Mouse (Mus musculus): ENCODE data around the gene Spred2. TPM values are rescaled to one million over a fixed set of nuclear protein-coding genes. Genes with fewer than 3 reads are reported as not detected.

Gene Spred2
- polyA plus RNA-seq, 1 experiment, result 25.4 TPM

- H3K27ac ChIP-seq (ENCODE audit: control insufficient read depth, insufficient read depth, low read length), result no peak overlapping the region
- H3K27me3 ChIP-seq (ENCODE audit: control insufficient read depth, insufficient read depth, low read length), result no peaks in the 10 kb centered on the region
- H3K4me1 ChIP-seq (replicated peaks; ENCODE audit: control insufficient read depth, insufficient read depth, low read length), result peaks cover 13% of the 10 kb centered on the region
- 86% methylated on average over 9 of the region's 9 CpGs for WGBS
- no peak overlapping the region for H3K4me3 ChIP-seq (ENCODE audit: control insufficient read depth, insufficient read depth, low read length)
- no peaks in the 10 kb centered on the region for H3K36me3 ChIP-seq (ENCODE audit: control insufficient read depth, insufficient read depth, low read length)
- TF ChIP-seq CTCF (IDR thresholded peaks at IDR 0.05; ENCODE audit: borderline replicate concordance, control insufficient read depth, extremely low read depth, insufficient read depth, low read length, poor library complexity), result no peak
- TF ChIP-seq POLR2A (IDR thresholded peaks at IDR 0.05; ENCODE audit: control insufficient read depth, extremely low read depth, insufficient read depth, low read length, poor library complexity), result no peak
- no peak for DNase-seq
Measured at GRCm38 (mm10) chr11:19917381-19918245, 6.6 kb upstream of the Spred2 start.

DNA sequence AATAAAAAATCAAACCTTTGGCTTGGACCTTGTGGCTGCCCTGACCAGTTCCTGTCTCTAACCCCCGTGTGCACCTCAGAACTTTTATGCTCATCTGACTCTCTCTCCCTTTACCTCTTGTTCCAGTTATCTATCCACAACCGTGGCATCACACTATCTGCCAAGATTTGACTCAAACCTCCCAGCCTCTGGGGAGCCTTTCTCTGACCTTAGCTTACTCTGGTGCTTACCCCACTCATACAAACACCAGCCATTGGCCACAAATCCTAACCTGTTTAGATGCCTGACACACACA lies 6.0 kb upstream of the Spred2 start:
- DNase-seq, result no peak
- Histone ChIP-seq H3K4me1 (replicated peaks; ENCODE audit: control insufficient read depth, insufficient read depth, low read length) (peaks cover 13% of the 10 kb centered on the region), H3K27ac (ENCODE audit: control insufficient read depth, insufficient read depth, low read length) (no peak overlapping the region), H3K36me3 (ENCODE audit: control insufficient read depth, insufficient read depth, low read length) (no peaks in the 10 kb centered on the region), H3K27me3 (ENCODE audit: control insufficient read depth, insufficient read depth, low read length) (no peaks in the 10 kb centered on the region), H3K4me3 (ENCODE audit: control insufficient read depth, insufficient read depth, low read length) (no peak overlapping the region)
- WGBS, result 65% methylated on average over 2 of the region's 2 CpGs
- TF ChIP-seq POLR2A (IDR thresholded peaks at IDR 0.05; ENCODE audit: control insufficient read depth, extremely low read depth, insufficient read depth, low read length, poor library complexity), result no peak
- no peak for TF ChIP-seq CTCF (IDR thresholded peaks at IDR 0.05; ENCODE audit: borderline replicate concordance, control insufficient read depth, extremely low read depth, insufficient read depth, low read length, poor library complexity)

DNA sequence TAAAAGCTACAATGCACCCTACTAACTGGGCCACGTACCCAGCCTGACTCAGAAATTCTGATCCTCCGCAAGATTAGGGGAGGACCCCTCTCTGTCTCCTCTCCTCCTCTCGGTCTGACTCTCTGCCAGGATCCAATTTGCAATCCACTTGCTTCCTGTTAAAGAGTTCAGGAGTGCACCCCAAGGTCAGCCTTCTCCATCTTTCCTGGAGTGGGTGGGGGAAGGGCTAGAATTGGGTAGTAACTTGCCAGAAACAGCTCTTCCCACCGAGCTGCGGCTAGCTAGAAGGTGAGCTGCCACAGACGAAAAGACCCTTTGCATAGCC lies 4.8 kb upstream of the Spred2 start:
- H3K27ac ChIP-seq (ENCODE audit: control insufficient read depth, insufficient read depth, low read length), result peak overlapping the region; percentile 92
- no peak for TF ChIP-seq POLR2A (IDR thresholded peaks at IDR 0.05; ENCODE audit: control insufficient read depth, extremely low read depth, insufficient read depth, low read length, poor library complexity)
- TF ChIP-seq CTCF (IDR thresholded peaks at IDR 0.05; ENCODE audit: borderline replicate concordance, control insufficient read depth, extremely low read depth, insufficient read depth, low read length, poor library complexity), result no peak
- no peak for DNase-seq
- H3K4me1 ChIP-seq (replicated peaks; ENCODE audit: control insufficient read depth, insufficient read depth, low read length), result peaks cover 15% of the 10 kb centered on the region
- no peaks in the 10 kb centered on the region for H3K27me3 ChIP-seq (ENCODE audit: control insufficient read depth, insufficient read depth, low read length)
- H3K36me3 ChIP-seq (ENCODE audit: control insufficient read depth, insufficient read depth, low read length), result no peaks in the 10 kb centered on the region
- H3K4me3 ChIP-seq (ENCODE audit: control insufficient read depth, insufficient read depth, low read length), result peak overlapping the region; percentile 72
- 12% methylated on average over 6 of the region's 6 CpGs for WGBS

DNA sequence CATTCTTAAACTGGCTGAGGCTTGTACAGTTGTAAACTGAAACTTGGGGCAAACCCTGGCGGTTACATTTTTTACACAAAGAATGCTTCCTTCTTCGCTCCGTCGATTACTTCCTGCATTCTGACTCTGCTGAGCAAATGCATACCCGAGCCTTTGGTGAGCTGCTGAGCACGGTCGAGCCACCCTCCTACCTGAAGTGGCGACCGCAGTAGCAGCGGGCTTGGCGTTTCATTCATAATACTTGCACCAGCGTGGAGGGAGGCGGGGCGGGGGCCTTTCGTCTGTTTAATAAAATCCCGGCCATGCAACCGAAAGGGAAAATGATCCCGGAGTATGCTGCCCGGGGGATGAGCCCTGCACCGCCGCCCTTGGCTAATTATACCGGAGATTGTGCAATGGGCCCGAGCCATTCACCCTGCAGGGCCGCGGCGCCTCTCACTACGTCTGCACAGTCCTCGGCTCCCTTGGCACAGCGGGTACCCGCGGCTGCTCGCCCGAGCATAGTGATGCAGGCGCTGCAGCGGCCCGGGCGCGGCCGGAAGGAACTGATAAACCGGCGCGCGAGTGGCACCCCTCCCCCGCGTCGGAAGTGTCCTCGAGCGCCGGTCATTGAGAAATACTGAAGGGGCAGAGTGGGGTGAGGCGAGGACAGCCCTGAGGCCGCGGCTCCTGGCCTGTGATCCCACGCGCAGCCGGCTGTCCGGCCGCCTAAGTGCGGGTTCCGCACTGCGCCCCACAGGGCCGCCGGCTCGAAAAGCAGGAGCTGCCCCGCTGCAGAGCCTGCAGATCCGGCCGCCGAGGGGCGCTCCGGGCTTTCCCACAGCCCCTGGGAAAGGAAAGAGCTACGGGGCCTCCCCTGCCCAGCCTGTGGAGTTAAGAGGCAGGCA lies 4.1 kb upstream of the Spred2 start:
- Histone ChIP-seq H3K27ac (ENCODE audit: control insufficient read depth, insufficient read depth, low read length) (peak overlapping the region; percentile 92), H3K27me3 (ENCODE audit: control insufficient read depth, insufficient read depth, low read length) (no peaks in the 10 kb centered on the region), H3K4me1 (replicated peaks; ENCODE audit: control insufficient read depth, insufficient read depth, low read length) (peaks cover 15% of the 10 kb centered on the region), H3K4me3 (ENCODE audit: control insufficient read depth, insufficient read depth, low read length) (peak overlapping the region; percentile 72), H3K36me3 (ENCODE audit: control insufficient read depth, insufficient read depth, low read length) (no peaks in the 10 kb centered on the region)
- DNase-seq, result peak; percentile 89
- under 1% methylated on average over 70 of the region's 70 CpGs for WGBS
- TF ChIP-seq CTCF (IDR thresholded peaks at IDR 0.05; ENCODE audit: borderline replicate concordance, control insufficient read depth, extremely low read depth, insufficient read depth, low read length, poor library complexity) (peak; percentile 70), POLR2A (IDR thresholded peaks at IDR 0.05; ENCODE audit: control insufficient read depth, extremely low read depth, insufficient read depth, low read length, poor library complexity) (peak; percentile 65)

DNA sequence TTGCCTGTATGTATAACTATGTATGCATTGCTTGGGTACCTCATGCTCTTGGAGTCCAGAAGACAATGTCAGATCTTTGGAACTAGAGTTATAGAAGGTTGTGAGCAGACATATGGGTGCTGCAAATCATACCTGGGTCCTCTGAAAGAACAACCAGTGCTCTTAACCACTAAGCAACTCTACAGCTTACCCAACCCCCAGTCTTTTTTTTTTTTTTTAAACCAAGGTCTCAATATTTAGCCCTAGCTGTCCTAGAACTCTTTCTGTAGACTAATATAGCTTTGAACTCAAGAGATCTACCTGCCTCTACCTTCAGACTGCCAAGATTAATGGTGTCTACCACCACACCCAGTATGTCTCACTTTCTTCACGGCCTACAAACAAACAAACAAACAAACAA lies 2.5 kb upstream of the Spred2 start:
- Histone ChIP-seq H3K27ac (ENCODE audit: control insufficient read depth, insufficient read depth, low read length) (no peak overlapping the region), H3K27me3 (ENCODE audit: control insufficient read depth, insufficient read depth, low read length) (no peaks in the 10 kb centered on the region), H3K4me3 (ENCODE audit: control insufficient read depth, insufficient read depth, low read length) (no peak overlapping the region), H3K36me3 (ENCODE audit: control insufficient read depth, insufficient read depth, low read length) (no peaks in the 10 kb centered on the region), H3K4me1 (replicated peaks; ENCODE audit: control insufficient read depth, insufficient read depth, low read length) (peaks cover 23% of the 10 kb centered on the region)
- DNase-seq, result no peak
- TF ChIP-seq CTCF (IDR thresholded peaks at IDR 0.05; ENCODE audit: borderline replicate concordance, control insufficient read depth, extremely low read depth, insufficient read depth, low read length, poor library complexity), result no peak
- no peak for TF ChIP-seq POLR2A (IDR thresholded peaks at IDR 0.05; ENCODE audit: control insufficient read depth, extremely low read depth, insufficient read depth, low read length, poor library complexity)
- 87% methylated on average over 1 of the region's 1 CpGs for WGBS

DNA sequence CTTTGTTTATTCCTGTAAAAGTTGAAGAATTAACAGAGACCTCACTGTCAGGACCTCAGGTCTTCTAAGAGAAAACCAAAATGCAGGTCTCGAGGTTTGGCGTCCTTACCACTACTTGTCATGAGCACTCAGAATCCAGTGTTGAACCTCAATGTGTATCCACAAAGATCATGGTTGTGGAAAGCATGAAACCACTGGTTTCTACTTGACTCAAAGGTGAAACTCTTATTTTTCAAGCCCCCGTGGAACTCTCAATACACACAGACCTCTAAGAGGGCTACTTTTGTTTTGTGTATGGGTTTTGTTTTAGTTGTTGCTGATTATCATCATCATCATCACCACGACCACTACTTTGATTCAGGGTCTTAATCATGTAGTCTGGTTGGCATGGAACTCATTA lies 2.0 kb upstream of the Spred2 start:
- Histone ChIP-seq H3K36me3 (ENCODE audit: control insufficient read depth, insufficient read depth, low read length) (no peaks in the 10 kb centered on the region), H3K27me3 (ENCODE audit: control insufficient read depth, insufficient read depth, low read length) (no peaks in the 10 kb centered on the region), H3K4me3 (ENCODE audit: control insufficient read depth, insufficient read depth, low read length) (no peak overlapping the region), H3K4me1 (replicated peaks; ENCODE audit: control insufficient read depth, insufficient read depth, low read length) (peaks cover 26% of the 10 kb centered on the region), H3K27ac (ENCODE audit: control insufficient read depth, insufficient read depth, low read length) (no peak overlapping the region)
- TF ChIP-seq POLR2A (IDR thresholded peaks at IDR 0.05; ENCODE audit: control insufficient read depth, extremely low read depth, insufficient read depth, low read length, poor library complexity) (no peak), CTCF (IDR thresholded peaks at IDR 0.05; ENCODE audit: borderline replicate concordance, control insufficient read depth, extremely low read depth, insufficient read depth, low read length, poor library complexity) (no peak)
- no peak for DNase-seq
- WGBS, result 91% methylated on average over 4 of the region's 4 CpGs

Data from thymus, adult 2 months (tissue).